Comparison of ENCODE assay signal across 11 mouse cellular contexts in genomic region chr9:122437464-122437863, GRCm38 (mm10).
A peak's percentile ranks its signal among the peaks of the same experiment; 100 is the strongest.
DNase-seq lines count a peak whose midpoint lies in the region; ATAC-seq lines count a peak whose summit lies in the region.
"Had no signal": no experiment of that assay in that cellular context is flagged by ENCODE, and none has a peak within 500 bp of the region (broad histone marks: within the 10 kb centered on the region; RNA-seq: fewer than 3 reads in every experiment).

No protein-coding gene starts in this region.

- ATAC-seq in neural tube, embryonic 15.5 days (ENCODE audit: low FRiP score), result no peak

- H3K4me3 ChIP-seq in neural tube, embryonic 15.5 days (replicated peaks), result no peak overlapping the region
- H3K4me3 ChIP-seq: hindbrain, embryonic 15.5 days; liver, embryonic 15.5 days had no signal

- H3K36me3 ChIP-seq in neural tube, embryonic 15.5 days, result no peaks in the 10 kb centered on the region
- H3K36me3 ChIP-seq: hindbrain, embryonic 15.5 days; liver, embryonic 15.5 days had no signal

- no peak overlapping the region for H3K27ac ChIP-seq in neural tube, embryonic 15.5 days (replicated peaks)
- H3K27ac ChIP-seq: hindbrain, embryonic 15.5 days; liver, embryonic 15.5 days had no signal

- H3K4me2 ChIP-seq in neural tube, embryonic 15.5 days, result no peak overlapping the region
- H3K4me2 ChIP-seq: hindbrain, embryonic 15.5 days; liver, embryonic 15.5 days had no signal

- H3K27me3 ChIP-seq in neural tube, embryonic 15.5 days (replicated peaks), result no peaks in the 10 kb centered on the region
- H3K27me3 ChIP-seq: hindbrain, embryonic 15.5 days; liver, embryonic 15.5 days had no signal

- 80% methylated on average over 4 of the region's 4 CpGs for WGBS in neural tube, embryonic 15.5 days

- DNase-seq in heart, adult 11 months, result peak; percentile 64
- DNase-seq in heart, postnatal 36 days, result no peak
- peak; percentile 15 for DNase-seq in 416B (ENCODE audit: low read depth)
- peak; percentile 69 for DNase-seq in adrenal gland, postnatal 14 days
- peak; percentile 48 to 78 for DNase-seq in layer of hippocampus, adult 18-20 months (ENCODE audit: low spot score in 2 of 2)
- no peak for DNase-seq in ovary, postnatal 36 days (ENCODE audit: low spot score)
- no peak for DNase-seq in thymus, postnatal 14 days
- DNase-seq: thymus, postnatal 25 days had no signal

- no peaks in the 10 kb centered on the region for H3K9me3 ChIP-seq in neural tube, embryonic 15.5 days (replicated peaks)
- H3K9me3 ChIP-seq: hindbrain, embryonic 15.5 days; liver, embryonic 15.5 days had no signal

- H3K4me1 ChIP-seq in neural tube, embryonic 15.5 days, result no peaks in the 10 kb centered on the region
- H3K4me1 ChIP-seq: hindbrain, embryonic 15.5 days; liver, embryonic 15.5 days had no signal

- H3K9ac ChIP-seq in neural tube, embryonic 15.5 days (replicated peaks), result no peak overlapping the region
- H3K9ac ChIP-seq: hindbrain, embryonic 15.5 days; liver, embryonic 15.5 days had no signal

- intact Hi-C loops in heart, postnatal 36 days (cut with DNase I), result no loop called here

Comparison
In these comparisons a context has a peak if more than half of its experiments do, and no peak if none do; other contexts are left out.
1. DNase-seq: peak in heart, adult 11 months (single experiment), 416B (single experiment), adrenal gland, postnatal 14 days (single experiment) and layer of hippocampus, adult 18-20 months (2 of 2); none in heart, postnatal 36 days (0 of 2), ovary, postnatal 36 days (single experiment) and thymus, postnatal 14 days (single experiment).